Mouse (Mus musculus) heart, adult 11 months (tissue): ENCODE measurements at regions not wholly inside any gene's neighbourhood (a gene's known extent, or its start where the extent isn't known, plus 50 kb on each side); places are given as distances from the start of the nearest gene placed in this dataset.

Experiments used
- DNase-seq: peaks from one replicate; pipeline ENCODE4 v3.0.0; 2022

- DNase-seq, result no peak
Measured at GRCm38 (mm10) chr14:17234898-17235297, 415.9 kb upstream of the Rarb start.

DNA sequence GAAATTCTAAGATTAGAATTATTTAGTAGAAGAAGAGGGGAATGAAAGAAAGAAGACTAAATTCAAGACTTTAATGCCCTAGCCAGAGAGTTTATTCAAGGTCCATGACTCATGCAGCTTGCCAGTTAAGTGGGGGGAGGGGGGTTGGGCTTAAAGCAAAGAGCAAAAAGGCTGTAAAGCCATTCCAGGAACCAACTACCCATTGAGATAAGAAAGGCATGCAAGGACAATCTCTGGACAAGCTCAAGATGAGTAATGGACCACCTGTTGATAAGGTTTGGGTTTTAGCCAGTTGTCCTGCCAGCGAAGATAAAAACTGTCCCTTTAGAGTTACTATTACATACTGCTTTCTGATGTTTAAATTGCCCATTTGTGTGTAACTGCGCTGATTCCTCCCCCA, 392.5 kb upstream of the Rarb start:
- DNase-seq, result no peak

DNA sequence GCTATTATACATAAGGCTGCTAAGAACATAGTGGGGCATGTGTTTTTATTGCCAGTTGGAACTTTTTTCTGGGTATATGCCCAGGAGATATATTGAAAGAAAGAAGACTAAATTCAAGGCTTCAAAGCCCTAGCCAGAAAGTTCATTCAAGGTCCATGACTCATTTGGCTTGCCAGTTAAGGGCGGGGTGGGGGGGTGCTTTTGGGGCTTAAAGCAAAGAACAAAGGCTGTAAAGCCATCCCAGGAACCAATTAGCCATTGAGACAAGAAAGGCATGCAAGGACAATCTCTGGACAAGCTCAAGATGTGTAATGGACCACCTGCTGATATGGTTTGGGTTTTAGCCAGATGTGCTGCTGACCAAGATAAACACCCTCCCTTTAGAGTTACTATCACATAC, 386.7 kb upstream of the Rarb start:
- no peak for DNase-seq

DNA sequence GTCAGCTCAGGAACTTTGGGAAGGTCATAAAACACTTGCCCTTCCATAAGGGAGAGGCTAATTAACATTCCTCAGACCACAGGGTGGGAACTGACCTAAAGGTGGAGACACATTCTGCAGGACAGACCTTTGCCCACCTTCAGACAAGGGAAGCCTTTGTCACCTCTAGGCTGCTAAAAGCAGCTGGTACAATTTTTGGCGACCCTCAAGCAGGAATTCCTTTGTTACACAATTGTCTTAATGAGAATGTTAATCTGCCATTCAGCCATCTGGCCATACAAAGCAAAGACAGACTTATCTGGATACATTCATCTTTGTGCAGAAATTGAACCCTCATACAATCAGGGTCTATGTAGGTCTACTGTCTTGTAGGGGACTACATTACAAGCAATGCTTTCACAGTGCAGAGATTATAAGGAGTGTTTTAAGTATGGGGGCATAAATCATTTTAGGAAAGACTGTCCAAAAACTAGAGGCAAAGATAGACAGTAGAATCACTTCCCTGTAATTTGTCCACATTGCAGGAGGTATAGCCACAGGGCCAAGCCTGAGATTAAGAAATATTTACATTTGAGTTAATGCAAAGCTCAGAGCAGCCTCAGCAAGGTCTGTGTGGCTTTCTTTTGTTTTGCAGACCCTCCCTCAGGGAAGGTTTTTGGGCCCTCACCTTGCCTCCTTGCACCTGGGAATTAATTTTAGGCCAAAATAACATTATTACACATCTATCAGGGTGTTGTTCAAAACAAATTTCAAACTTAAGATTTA, 384.5 kb upstream of the Rarb start:
- no peak for DNase-seq

- DNase-seq, result no peak
Measured at GRCm38 (mm10) chr14:17192953-17193352, 374.0 kb upstream of the Rarb start.

DNA sequence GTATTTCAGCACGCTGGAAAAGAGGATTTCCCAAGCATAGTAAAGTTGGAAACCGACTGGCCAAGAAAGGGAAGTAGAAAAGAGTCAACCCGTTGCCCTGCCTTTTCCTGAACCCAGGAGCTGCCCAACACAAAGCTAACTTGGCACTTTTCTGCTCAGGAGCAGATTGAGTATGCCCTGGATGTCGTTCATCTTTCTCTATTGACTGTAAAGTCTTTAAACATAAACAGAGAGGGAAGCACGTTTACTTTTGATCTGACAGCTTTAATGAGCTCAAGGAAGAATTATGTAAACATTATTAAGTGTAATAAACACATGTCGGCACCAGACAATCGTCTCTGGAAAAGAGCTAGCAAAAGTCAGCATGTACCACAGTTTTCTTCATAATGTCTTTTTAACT, 354.3 kb upstream of the Rarb start:
- no peak for DNase-seq

DNA sequence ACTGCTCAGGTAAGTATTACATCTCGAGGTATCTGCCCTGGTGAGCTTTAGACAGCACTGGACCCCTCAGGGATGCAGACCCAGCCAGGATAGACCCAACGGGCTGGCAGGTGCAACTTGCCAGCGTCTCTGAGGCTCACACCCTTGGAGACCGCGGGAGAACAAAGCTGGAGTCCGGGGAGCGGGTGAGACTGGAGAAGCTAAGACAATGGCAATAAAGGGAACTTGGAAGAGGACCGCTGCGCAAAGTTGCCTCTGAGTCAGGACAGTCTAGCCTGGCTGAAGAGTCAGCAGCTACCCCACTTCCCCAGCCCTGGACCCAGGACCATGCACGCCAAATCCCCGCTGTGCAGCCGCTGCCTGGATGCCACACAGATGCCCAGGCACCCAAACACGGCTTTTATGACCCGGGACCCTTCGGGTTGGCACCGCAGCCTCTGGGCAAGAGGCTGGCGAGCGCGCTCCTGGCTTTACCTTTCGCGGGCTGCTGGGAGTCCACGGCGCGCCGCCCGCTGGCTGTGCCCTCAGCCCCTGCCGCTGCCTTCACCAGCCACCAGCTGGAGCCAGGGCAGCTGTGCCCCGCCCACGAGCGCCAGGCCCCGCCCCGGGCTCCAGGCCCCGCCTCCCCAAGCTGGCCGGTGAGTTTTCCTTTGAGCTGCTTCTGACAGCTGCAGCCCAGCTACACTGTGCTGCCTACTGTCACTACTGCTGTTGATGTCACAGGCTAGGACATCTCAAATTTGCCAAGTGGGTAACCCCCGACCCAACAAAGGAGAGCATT, 353.6 kb upstream of the Rarb start:
- peak; percentile 88 for DNase-seq

GRCm38 (mm10) chr14:17171896-17172295, 352.9 kb upstream of the Rarb start:
- no peak for DNase-seq

GRCm38 (mm10) chr14:17158324-17158723, 339.4 kb upstream of the Rarb start:
- no peak for DNase-seq

- DNase-seq, result no peak
Measured at GRCm38 (mm10) chr14:17156402-17156954, 337.5 kb upstream of the Rarb start.

GRCm38 (mm10) chr14:17120679-17121078, 301.7 kb upstream of the Rarb start:
- DNase-seq, result no peak

DNA sequence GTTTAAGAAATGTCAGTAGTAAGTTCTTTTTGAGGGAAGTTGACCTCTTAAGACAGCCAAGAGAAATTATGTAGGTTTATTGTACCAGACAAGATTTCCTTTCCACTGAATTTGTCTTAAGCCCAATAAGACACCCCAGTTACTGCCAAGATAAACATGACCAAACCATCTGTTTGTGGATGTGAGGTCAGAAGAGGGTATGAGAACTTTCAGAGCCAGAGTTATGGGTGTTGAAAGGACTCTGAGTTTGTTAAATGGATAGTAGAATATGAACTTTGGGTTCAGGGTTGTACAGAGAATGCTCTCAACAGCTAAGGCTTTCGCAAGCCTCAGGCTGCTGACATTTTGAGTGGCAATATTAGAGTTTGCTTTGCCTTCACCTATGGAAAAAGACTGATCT, 287.7 kb upstream of the Rarb start:
- DNase-seq, result no peak

GRCm38 (mm10) chr14:17102486-17102885, 283.5 kb upstream of the Rarb start:
- no peak for DNase-seq

GRCm38 (mm10) chr14:17090573-17090937, 271.6 kb upstream of the Rarb start:
- peak; percentile 65 for DNase-seq

GRCm38 (mm10) chr14:17089640-17090572, 270.9 kb upstream of the Rarb start:
- no peak for DNase-seq

DNA sequence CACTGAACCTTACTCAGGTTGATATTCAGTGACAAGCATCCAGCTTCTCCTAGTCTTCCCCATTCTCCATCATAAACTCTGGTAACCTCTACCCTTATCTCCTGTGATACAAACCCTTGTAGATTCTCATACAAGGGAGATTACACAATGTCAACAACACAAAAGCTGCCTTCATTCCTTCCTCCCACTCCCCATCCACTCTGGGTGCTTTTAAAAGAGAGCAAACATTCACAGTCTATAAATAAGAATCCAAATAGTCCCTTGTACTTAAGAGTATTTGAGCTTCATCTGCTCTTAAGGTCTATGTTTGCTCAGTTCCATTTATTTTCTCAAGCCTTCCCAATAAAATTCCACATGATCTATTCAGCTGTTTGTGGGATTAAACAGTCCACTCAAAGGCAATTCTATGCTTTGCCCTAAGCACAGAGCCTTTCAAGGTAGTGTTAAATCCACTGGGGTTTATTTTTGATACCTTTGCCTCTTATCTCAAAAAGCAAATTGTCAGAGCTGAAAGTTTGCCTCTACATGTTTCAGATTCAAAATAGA, 270.2 kb upstream of the Rarb start:
- DNase-seq, result no peak

DNA sequence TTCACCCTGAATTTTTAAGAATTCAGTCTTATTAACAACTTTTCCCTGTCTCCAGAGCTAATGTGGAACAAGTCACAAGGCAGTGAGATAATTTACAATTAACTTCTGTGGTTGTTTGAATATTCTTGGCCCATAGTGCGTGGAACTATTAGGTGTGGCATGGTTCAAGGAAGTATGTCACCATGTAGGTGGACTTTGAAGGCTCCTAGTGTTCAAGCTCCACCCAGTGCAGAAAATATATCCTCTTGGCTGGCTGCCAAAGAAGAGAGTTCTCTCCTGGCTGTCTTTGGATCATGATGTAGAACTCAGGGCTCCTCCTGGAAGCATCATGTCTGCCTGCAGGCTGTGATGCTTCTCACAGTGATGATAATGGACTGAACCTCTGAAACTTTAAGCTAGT, 268.9 kb upstream of the Rarb start:
- DNase-seq, result no peak

DNA sequence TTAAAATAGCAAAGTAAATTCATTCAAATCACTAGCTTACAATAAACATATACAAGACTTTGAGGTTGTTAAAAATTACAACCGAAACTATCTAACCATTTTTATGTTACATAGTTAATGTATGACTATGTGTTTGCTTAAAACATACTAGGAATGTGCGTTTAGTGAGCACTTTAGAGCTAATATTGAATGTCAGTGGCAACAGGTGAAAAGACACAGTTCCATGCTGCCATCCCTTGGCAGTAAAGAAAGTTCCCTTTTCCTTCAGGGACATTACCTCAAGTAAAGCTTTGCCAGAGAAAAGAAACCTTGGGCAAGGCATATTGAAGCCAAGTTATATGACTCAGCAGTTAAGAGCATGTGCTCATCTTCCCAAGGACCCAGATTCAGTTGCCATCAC, 265.0 kb upstream of the Rarb start:
- no peak for DNase-seq

DNA sequence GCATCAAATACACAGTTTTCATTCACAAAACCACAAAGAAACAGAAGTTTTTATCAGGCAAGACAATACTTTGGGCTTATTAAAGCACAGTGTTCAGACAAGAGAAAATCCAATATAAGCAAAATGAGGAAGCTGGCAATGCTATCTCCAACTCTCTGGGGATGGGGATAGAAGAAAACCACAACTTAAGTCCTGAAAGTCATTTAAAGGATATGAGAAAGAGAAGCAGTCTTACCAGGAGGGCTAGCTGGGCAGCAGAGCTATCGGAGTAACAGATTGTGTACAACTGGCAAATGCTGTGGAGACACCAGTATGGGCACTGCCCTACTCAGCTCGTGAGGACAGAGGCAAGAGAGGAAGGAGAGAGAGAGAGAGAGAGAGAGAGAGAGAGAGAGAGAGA, 262.9 kb upstream of the Rarb start:
- DNase-seq, result no peak

DNA sequence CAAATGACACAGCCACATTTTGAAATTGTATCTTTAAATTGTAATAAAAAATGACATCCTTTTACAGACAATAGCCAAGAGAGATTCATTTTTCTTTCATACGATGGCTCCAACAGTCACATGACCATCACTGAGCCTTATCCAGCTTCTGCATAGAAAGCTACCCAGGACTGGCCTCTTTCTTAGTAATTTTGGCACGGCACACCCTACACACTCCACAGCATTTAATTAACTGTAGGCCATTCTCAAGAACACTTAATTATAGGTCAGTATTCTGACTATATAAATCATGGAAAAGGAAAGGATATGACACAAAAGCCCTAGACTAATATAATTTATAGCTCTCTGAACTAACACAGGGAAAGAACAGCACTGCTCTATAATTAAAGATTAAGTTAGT, 260.6 kb upstream of the Rarb start:
- peak; percentile 61 for DNase-seq

GRCm38 (mm10) chr14:17061358-17061757, 242.4 kb upstream of the Rarb start:
- no peak for DNase-seq

GRCm38 (mm10) chr14:17058438-17058837, 239.5 kb upstream of the Rarb start:
- DNase-seq, result no peak

DNA sequence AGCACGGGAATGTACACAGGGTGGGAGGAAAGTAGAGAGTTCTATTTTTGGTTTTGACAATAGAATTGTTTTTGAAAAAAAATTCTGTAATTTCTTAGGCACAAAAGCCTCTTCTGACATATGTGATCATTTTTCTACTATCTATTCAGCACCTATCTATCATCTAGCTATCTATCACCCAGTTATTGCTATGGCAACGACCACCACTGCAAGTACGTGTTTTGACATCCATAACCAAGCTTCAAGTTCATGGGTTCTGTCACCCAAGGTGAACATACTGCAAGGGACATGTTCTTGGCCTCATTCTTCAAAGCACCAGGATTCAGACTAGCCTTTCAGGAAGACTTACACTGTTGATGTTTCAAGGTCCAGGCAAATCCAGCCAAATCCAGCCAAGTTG, 238.4 kb upstream of the Rarb start:
- no peak for DNase-seq
